Mouse (Mus musculus): ENCODE data around the gene Apba2. TPM values are rescaled to one million over a fixed set of nuclear protein-coding genes. Genes with fewer than 3 reads are reported as not detected.
A peak's percentile ranks its signal among the peaks of the same experiment; 100 is the strongest.

Apba2 gene
- total and polyA plus RNA-seq, 2 experiments from 2014 or later = 0.42 TPM; not detected in 1

- 81% methylated on average over 1 of the region's 1 CpGs for WGBS
- DNase-seq (ENCODE audit: low spot score) = no peak
Measured at GRCm38 (mm10) chr7:64724409-64724808, 222.9 kb downstream of the Apba2 start.

GRCm38 (mm10) chr7:64725967-64726695 is 224.6 kb downstream of the Apba2 start:
- TF ChIP-seq CTCF (IDR thresholded peaks at IDR 0.05; ENCODE audit: low read depth) = no peak
- TF ChIP-seq EP300 (IDR thresholded peaks at IDR 0.05; ENCODE audit: low read depth) = no peak
- no peaks in the 10 kb centered on the region for H3K27me3 ChIP-seq (ENCODE audit: control insufficient read depth, insufficient read depth, low read length)
- H3K9me3 ChIP-seq (replicated peaks; ENCODE audit: control insufficient read depth, low read length) = no peaks in the 10 kb centered on the region
- H3K9ac ChIP-seq (replicated peaks; ENCODE audit: low read depth, low read length) = no peak overlapping the region
- H3K4me1 ChIP-seq (ENCODE audit: control insufficient read depth, insufficient read depth) = no peaks in the 10 kb centered on the region
- no peak overlapping the region for H3K27ac ChIP-seq (ENCODE audit: low read depth)
- ATAC-seq (ENCODE audit: insufficient read depth, low read depth) = no peak
- no peak overlapping the region for H3K4me3 ChIP-seq (ENCODE audit: low read depth, low read length)
- no peaks in the 10 kb centered on the region for H3K36me3 ChIP-seq (replicated peaks; ENCODE audit: control insufficient read depth, insufficient read depth, low read length)
- WGBS = 66% methylated on average over 6 of the region's 6 CpGs
- no peak for DNase-seq (ENCODE audit: low spot score)
- H3K4me2 ChIP-seq (ENCODE audit: low read depth, low read length) = no peak overlapping the region

More at GRCm38 (mm10) chr7:64724409-64724808, 222.9 kb downstream of the Apba2 start:
- no peak for ATAC-seq (ENCODE audit: insufficient read depth, low read depth)
- Histone ChIP-seq H3K4me3 (ENCODE audit: low read depth, low read length) (no peak overlapping the region), H3K9me3 (replicated peaks; ENCODE audit: control insufficient read depth, low read length) (no peaks in the 10 kb centered on the region), H3K27me3 (ENCODE audit: control insufficient read depth, insufficient read depth, low read length) (no peaks in the 10 kb centered on the region), H3K27ac (ENCODE audit: low read depth) (no peak overlapping the region), H3K4me2 (ENCODE audit: low read depth, low read length) (no peak overlapping the region), H3K36me3 (replicated peaks; ENCODE audit: control insufficient read depth, insufficient read depth, low read length) (no peaks in the 10 kb centered on the region), H3K4me1 (ENCODE audit: control insufficient read depth, insufficient read depth) (no peaks in the 10 kb centered on the region), H3K9ac (replicated peaks; ENCODE audit: low read depth, low read length) (no peak overlapping the region)
- no peak for TF ChIP-seq CTCF (IDR thresholded peaks at IDR 0.05; ENCODE audit: low read depth)
- no peak for TF ChIP-seq EP300 (IDR thresholded peaks at IDR 0.05; ENCODE audit: low read depth)

GRCm38 (mm10) chr7:64728181-64728591 is 226.7 kb downstream of the Apba2 start:
- no peaks in the 10 kb centered on the region for H3K27me3 ChIP-seq (ENCODE audit: control insufficient read depth, insufficient read depth, low read length)
- H3K27ac ChIP-seq (ENCODE audit: low read depth) = no peak overlapping the region
- H3K4me1 ChIP-seq (ENCODE audit: control insufficient read depth, insufficient read depth) = no peaks in the 10 kb centered on the region
- no peak overlapping the region for H3K4me3 ChIP-seq (ENCODE audit: low read depth, low read length)
- ATAC-seq (ENCODE audit: insufficient read depth, low read depth) = no peak
- H3K36me3 ChIP-seq (replicated peaks; ENCODE audit: control insufficient read depth, insufficient read depth, low read length) = no peaks in the 10 kb centered on the region
- H3K9me3 ChIP-seq (replicated peaks; ENCODE audit: control insufficient read depth, low read length) = no peaks in the 10 kb centered on the region
- no peak overlapping the region for H3K9ac ChIP-seq (replicated peaks; ENCODE audit: low read depth, low read length)
- no peak for DNase-seq (ENCODE audit: low spot score)
- 60% methylated on average over 5 of the region's 5 CpGs for WGBS
- TF ChIP-seq EP300 (IDR thresholded peaks at IDR 0.05; ENCODE audit: low read depth) (no peak), CTCF (IDR thresholded peaks at IDR 0.05; ENCODE audit: low read depth) (no peak)
- H3K4me2 ChIP-seq (ENCODE audit: low read depth, low read length) = no peak overlapping the region

- Histone ChIP-seq H3K9me3 (replicated peaks; ENCODE audit: control insufficient read depth, low read length) (no peaks in the 10 kb centered on the region), H3K27ac (ENCODE audit: low read depth) (no peak overlapping the region), H3K27me3 (ENCODE audit: control insufficient read depth, insufficient read depth, low read length) (no peaks in the 10 kb centered on the region), H3K36me3 (replicated peaks; ENCODE audit: control insufficient read depth, insufficient read depth, low read length) (no peaks in the 10 kb centered on the region), H3K9ac (replicated peaks; ENCODE audit: low read depth, low read length) (no peak overlapping the region), H3K4me3 (ENCODE audit: low read depth, low read length) (no peak overlapping the region), H3K4me2 (ENCODE audit: low read depth, low read length) (no peak overlapping the region), H3K4me1 (ENCODE audit: control insufficient read depth, insufficient read depth) (no peaks in the 10 kb centered on the region)
- no peak for DNase-seq (ENCODE audit: low spot score)
- no peak for ATAC-seq (ENCODE audit: insufficient read depth, low read depth)
- TF ChIP-seq EP300 (IDR thresholded peaks at IDR 0.05; ENCODE audit: low read depth) (no peak), CTCF (IDR thresholded peaks at IDR 0.05; ENCODE audit: low read depth) (no peak)
- WGBS = 56% methylated on average over 3 of the region's 3 CpGs
Measured at GRCm38 (mm10) chr7:64728816-64729215, 227.3 kb downstream of the Apba2 start.

- H3K9me3 ChIP-seq (replicated peaks; ENCODE audit: control insufficient read depth, low read length) = no peaks in the 10 kb centered on the region
- TF ChIP-seq EP300 (IDR thresholded peaks at IDR 0.05; ENCODE audit: low read depth) (no peak), CTCF (IDR thresholded peaks at IDR 0.05; ENCODE audit: low read depth) (peak; percentile 55)
- H3K27me3 ChIP-seq (ENCODE audit: control insufficient read depth, insufficient read depth, low read length) = no peaks in the 10 kb centered on the region
- no peaks in the 10 kb centered on the region for H3K36me3 ChIP-seq (replicated peaks; ENCODE audit: control insufficient read depth, insufficient read depth, low read length)
- H3K4me2 ChIP-seq (ENCODE audit: low read depth, low read length) = no peak overlapping the region
- H3K4me3 ChIP-seq (ENCODE audit: low read depth, low read length) = no peak overlapping the region
- no peak overlapping the region for H3K27ac ChIP-seq (ENCODE audit: low read depth)
- 25% methylated on average over 7 of the region's 7 CpGs for WGBS
- no peak for DNase-seq (ENCODE audit: low spot score)
- no peak for ATAC-seq (ENCODE audit: insufficient read depth, low read depth)
- H3K4me1 ChIP-seq (ENCODE audit: control insufficient read depth, insufficient read depth) = no peaks in the 10 kb centered on the region
- H3K9ac ChIP-seq (replicated peaks; ENCODE audit: low read depth, low read length) = no peak overlapping the region
Measured at GRCm38 (mm10) chr7:64729785-64730184, 228.3 kb downstream of the Apba2 start.

GRCm38 (mm10) chr7:64739131-64739530 is 237.6 kb downstream of the Apba2 start:
- Histone ChIP-seq H3K9ac (replicated peaks; ENCODE audit: low read depth, low read length) (no peak overlapping the region), H3K4me1 (ENCODE audit: control insufficient read depth, insufficient read depth) (no peaks in the 10 kb centered on the region), H3K4me3 (ENCODE audit: low read depth, low read length) (no peak overlapping the region), H3K27ac (ENCODE audit: low read depth) (no peak overlapping the region), H3K4me2 (ENCODE audit: low read depth, low read length) (no peak overlapping the region), H3K9me3 (replicated peaks; ENCODE audit: control insufficient read depth, low read length) (no peaks in the 10 kb centered on the region), H3K27me3 (ENCODE audit: control insufficient read depth, insufficient read depth, low read length) (0 out of 2 replicates have a peak, but pooled peaks cover 3% of the 10 kb centered on the region), H3K36me3 (replicated peaks; ENCODE audit: control insufficient read depth, insufficient read depth, low read length) (no peaks in the 10 kb centered on the region)
- DNase-seq (ENCODE audit: low spot score) (no peak), ATAC-seq (ENCODE audit: insufficient read depth, low read depth) (no peak)
- 72% methylated on average over 11 of the region's 11 CpGs for WGBS
- TF ChIP-seq CTCF (IDR thresholded peaks at IDR 0.05; ENCODE audit: low read depth) (no peak), EP300 (IDR thresholded peaks at IDR 0.05; ENCODE audit: low read depth) (no peak)

Measured in heart, postnatal 0 days (tissue).